Mouse (Mus musculus) right cerebral cortex, postnatal 4 days (tissue): ENCODE data around the gene Pten.
"Not testable (repeated sequence)": the region's sequence is repeated elsewhere in the genome, so short reads cannot be mapped to it uniquely, and the experiment has no call there.

Source experiments
- DNase-seq: peaks from one replicate; pipeline ENCODE4 v3.0.0-alpha.2; 2022

Pten gene

DNA sequence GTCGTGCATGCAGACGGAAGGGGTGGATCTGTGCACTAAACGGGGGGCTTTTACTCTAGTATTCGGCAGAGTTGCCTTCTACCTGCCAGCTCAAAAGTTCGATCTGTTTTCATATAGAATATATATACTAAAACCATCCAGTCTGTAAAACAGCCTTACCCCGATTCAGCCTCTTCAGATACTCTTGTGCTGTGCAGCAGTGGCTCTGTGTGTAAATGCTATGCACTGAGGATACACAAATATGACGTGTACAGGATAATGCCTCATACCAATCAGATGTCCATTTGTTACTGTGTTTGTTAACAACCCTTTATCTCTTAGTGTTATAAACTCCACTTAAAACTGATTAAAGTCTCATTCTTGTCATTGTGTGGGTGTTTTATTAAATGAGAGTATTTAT lies 65.7 kb downstream of the Pten start:
- not testable (repeated sequence) for DNase-seq

DNA sequence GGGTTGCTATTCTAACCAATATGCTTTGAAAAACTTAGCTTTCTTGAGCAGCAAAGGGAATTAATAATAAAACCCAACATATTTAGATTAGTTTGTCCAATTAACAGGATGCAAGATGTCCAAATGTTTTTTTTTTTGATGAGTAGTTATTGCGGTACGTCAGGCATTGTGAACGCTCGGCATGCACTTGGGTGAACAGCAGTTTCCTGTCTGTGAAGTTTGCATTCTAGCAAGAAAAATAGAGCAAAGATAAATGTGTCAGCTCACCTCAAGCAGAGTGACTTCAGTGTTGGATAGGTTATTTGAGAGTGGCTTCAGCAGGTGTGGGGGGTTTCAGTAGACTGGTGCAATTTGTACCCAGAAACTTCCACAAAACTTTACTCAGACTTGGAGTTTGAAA lies 69.3 kb downstream of the Pten start:
- no peak for DNase-seq

DNA sequence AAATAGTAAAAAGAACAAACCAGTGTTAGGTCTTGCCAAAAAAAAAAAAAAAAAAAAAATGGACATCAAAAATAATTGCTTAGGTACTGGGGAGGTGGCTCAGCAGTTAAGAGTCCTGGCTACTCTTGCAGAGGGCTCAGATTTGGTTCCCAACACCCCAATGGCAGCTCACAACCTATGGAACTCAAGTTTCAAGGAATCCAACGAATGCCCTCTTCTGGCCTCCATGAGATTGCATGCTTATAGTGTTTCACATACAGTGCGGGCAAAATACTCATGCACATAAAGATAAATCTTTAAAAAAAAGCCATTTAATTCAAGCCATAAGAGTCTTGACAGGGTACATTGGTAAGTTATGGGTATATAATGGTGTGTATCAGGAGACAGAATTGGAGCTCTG lies 72.6 kb downstream of the Pten start:
- no peak for DNase-seq

DNA sequence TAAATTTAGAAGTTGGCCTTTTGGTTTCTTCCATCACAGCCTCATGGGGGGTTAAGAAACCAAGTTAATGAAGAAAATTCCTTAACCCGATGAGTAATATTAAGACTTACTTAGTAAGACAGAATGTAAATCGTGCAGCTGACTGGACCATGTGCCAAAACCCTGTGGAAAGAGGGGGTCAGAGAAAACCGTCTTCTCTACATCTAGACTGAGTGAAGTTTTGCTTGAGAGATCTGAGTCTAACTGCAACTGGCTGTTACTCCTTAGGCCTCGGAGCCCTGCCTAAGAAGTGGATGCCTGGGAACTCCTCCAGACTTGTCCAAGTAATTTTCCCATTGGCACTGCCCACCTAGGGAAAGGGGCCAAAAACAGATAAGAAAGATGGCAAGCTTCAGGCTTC lies 74.0 kb downstream of the Pten start:
- DNase-seq: no peak

DNA sequence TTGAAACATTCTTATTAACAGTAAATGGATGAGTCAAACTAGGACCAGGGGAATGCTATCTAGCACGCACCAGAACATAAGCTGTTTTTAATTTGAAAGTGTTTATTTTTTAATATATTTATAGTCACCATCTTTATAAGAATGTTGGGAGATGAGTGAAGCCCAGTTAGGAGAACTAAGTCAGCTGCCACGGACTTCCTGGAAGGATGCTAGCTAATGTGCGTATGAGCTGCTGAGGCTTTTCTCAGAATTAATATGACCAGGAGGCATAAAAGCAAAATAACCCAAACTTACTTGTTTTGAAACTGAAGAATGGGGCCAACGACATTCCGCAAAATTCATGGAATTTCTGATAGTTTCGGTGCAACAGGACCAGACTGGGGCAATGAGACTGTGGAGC lies 83.2 kb downstream of the Pten start:
- no peak for DNase-seq

DNA sequence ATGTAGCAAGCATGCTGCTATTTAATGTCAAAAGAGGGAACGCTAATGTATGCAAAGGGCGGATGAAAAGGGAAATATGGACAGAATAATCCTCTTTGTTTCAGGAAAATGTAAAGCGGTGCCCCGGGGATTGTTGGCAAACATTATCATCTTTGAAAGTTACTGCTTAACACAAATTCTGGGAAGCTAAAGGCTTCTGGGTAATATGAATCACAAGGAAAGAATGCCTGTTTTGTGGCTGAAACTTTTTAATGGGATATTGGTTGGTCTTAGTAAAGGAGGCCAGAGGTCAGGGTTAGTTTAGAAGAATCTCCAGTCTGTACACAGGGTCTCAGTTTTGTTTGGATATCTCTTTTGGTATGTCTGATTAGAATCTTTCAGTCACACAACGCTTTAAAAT lies 87.2 kb downstream of the Pten start:
- DNase-seq: no peak

DNA sequence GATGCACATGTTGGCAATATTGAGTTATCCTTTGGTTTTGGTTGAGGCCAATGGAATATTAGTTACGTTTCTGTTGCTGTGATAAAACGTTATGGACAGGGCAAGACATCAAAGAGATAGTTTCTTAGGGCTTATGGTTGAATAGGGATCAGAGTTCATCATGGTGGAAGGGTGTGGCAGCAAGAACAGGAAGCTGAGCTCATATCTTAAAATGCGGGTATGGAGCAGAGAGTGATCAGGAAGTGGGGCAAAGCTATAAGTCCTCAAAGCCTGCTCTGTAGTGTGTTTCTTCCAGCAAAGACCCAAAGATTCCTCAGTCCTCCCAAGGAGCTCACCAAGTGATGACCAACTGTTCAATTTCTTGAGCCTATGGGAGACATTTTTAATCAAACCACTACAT lies 90.7 kb downstream of the Pten start:
- no peak for DNase-seq

DNA sequence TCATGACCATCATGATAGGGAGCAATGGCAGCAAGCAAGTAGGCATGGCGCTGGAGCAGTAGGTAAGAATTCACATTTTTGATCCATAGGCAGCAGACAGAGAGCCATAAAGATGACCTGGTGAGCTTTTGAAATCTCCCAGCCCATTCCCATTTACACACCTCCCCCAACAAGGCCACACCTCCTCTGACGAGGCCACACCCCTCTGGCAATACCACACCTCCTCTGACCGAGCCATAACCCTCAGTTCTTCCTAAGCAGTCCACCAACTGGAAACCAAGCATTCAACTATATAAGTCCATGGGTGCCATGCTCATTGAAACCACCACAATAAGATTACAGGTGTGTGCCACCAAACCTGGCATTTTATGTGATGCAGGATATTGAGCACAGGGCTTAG lies 95.0 kb downstream of the Pten start:
- DNase-seq: no peak

DNA sequence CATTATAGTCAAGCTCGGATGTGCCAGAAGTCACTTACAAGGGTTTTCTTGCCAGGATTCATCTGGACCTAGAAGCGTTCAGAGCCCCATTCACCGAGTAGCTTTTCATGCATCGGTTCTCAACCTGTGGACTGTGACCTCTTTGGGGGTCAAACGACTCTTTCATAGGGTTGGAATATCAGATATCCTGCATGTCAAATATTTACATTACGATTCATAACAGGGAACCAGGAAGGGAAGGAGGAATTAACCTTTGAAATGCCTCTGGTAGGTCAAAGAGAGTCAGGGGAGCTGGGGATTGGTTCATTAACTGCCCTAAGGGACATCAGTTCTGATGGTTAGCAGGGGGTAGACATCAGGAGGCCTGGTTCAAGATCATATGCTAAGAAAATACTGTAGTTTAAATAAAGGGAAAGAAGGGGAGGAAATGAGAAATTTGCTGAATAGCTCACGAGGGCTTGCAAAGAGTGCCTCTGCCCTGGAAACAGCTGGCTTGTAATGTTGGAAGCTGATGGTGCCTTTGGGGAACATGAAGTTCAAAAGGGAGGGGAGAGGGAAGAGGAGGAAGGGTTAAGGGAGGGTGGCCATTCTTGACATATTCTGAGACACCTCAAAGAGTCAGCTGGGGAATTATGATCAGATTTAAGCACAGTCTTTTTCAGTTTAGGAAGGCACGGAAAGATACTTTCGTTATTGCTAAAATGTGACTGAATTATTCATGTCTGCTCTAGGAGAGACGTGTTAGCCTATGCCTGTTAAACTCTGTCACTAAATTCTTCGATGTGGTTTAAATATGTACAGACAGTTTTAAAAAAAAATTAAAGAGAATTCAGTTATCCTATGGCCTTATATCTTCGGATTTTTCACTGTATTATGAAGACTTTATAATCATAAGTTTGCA lies 104.6 kb downstream of the Pten start:
- DNase-seq: no peak

DNA sequence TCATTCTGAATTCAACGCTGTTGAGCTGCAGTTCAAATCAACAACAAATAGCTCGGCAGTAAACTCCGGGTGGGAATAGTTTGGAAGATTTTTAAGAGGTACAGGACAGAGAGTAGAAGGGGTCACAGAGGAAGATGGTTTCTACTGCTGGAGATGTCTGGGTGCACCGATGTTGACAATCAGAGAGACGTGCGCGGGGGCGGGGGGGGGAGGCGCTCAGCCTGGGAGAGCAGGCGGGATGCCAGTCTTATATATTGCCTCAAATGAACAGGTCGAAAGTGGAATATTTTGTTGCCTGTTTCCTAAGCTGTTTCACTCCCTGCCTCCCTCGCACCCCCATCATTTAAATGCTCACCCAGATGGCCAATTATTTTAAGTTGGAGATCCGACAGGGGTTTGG lies 109.5 kb downstream of the Pten start:
- DNase-seq: no peak

DNA sequence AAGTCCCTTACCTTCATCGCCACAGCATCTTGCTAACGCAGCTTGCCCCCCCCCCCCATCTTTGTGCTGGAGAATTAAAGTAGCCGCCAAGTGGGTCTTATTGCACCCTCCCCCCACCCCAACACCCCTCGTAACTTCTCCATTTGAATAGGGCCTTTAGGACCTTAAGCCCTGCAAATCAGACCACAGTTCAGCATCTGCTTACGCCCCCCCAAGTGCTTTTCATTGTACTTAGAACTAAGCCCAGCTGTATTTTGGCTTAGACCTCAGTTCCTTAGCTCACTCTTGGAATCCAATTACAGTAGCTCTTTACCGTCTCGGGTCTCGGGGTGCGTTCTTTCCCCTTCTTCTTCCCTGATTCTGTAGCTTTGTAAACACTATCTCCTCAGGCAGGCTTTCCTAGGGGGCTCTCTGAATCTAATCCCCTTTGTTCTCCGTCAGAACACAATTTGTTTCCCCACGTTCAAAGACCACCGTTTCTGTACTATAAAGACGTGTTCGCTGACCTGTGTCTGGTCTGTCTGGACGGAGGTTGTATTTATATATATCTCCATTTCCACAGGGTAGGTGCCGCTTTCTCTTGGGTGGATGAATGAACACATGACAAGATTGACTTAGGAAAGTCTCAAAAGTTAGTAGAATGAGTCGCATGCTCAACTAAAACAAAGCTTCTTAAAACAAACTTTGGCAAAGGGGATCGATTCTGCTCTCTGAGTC lies 110.0 kb downstream of the Pten start:
- no peak for DNase-seq

DNA sequence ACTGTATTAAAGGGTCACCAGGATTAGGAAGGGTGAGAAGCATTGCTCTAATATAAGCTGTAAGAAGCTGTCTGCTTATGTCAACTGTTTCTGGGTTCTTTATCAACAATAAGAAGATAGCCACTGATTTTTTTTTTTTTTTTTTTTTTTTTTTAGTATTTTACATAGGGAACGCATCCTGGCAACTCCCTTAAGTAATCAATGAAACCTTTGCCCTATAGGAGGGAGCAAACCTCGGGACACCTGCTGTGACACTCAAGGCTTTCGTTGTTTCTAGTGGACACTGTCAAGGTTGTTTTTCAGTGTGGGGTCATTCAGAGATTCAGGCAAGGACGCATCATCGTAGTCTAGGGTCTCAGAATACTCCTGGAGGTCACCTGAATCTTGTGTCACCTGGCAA lies 111.3 kb downstream of the Pten start:
- no peak for DNase-seq

DNA sequence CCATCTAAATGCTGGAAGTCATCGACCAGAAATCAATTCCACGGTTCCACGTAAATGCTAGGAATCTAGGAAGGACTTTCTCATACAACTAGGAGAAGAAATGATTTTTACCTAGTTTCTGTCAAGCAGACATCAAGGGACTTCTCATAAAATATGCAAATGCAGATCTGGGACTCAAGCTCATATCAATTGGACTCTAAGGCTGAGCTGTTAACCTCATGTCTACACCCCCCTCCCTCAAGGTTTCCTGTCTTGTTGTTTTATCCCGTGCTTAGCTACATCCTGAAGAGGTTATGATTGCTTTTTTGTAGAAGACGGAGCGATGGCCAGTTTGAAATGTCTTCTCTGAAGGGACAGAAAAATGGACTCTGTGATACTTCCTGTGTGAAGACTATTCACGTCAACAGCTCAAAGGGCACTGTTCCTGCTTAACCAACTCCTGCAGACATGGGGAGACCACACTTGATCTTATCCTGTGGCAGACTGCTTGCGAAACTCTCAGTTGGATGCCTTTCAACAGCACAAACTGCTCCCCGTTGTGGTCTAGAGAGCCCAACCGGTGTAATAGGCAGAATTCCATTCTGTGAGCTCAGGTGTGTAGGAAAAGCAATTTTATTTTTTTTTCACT lies 111.9 kb downstream of the Pten start:
- DNase-seq: no peak

DNA sequence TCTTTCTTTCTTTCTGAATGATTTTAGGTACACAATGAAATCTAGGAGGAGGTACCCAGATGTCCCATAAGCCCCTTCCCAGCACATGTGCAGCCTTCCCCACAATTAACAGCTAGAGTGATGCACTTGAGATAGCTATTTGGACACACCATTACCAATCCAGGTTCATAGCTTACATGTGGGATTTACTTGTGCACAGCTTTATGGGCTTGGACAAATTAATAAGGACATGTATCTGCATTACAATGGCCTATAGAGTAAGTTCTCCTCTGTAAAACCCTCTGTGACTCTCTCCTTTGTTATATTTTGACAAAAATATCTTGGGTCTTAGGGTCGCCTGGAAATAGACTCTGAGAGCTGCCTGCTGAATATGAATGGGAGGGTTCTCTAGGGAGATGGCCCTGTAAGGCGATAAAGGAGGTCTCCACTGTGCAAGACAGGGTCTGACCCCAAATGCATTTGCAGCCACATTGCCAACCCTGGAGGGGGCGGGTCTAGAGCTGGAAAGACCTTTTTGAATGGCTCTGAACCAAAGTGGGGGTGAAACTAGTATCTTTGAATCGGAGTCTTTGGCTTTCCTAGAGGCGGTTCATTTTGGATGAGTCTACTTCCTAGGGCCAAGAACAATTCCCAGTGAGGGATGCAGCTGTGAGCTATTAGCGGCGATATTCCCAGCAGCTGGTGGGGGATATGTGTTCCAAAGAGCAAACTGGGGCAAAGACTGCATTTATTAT lies 116.8 kb downstream of the Pten start:
- DNase-seq: no peak
